Mouse (Mus musculus) MEL-GATA-1-ER (cell line): ENCODE data around the gene Nfkb2.
A peak's percentile ranks its signal among the peaks of the same experiment; 100 is the strongest.

Experiments
- DNase-seq: peaks from one replicate; pipeline ENCODE4 v3.0.0-alpha.2; 2012; ENCODE audit warnings: low read depth; ENCODE audit errors: extremely low read depth

The Nfkb2 gene

DNA sequence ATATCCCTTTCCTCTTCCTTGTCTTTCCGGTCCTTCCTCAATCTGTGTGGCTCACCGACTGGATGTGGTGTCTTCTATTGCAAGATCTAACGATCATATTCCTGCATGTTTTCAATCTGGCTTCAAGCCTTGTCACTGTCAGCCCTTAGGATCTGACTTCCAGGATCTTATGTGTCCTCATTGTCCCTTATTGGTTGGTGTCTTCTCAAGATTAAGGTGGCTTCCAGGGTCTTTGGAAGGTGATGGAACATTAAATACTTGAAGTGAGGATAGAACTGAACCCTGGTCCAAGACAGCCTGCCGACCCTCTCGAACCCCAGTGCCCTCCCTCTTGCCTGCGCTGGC, 34.8 kb downstream of the Nfkb2 start:
- DNase-seq: no peak

DNA sequence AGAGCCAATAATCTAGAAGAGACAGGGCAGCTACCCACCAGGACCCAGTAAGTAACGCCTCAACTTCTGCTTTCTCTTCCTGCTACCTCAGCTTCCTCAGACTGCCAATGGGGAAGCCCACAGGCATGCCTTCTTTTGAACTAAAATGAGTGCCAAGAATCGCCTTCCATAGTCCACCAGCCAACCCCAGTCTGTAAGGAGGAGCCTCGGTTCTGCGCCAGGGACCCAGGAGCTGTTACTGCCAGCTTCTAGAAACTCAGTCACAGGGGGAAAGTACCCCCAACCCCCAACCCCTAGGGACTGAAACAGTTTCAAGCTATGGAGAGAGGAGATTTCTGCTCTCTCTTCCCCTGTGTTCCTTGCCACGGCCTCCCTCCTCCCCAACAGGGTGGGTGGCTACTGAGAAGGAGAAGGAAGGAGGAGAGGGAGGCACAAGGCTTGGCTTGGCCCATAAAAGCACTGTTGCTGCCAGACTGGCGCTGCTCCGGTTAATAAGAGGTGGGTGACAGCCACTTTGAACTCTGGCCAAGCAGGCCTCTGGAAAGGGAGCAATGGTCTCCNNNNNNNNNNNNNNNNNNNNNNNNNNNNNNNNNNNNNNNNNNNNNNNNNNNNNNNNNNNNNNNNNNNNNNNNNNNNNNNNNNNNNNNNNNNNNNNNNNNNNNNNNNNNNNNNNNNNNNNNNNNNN, 35.3 kb downstream of the Nfkb2 start:
- peak; percentile 92 for DNase-seq

DNA sequence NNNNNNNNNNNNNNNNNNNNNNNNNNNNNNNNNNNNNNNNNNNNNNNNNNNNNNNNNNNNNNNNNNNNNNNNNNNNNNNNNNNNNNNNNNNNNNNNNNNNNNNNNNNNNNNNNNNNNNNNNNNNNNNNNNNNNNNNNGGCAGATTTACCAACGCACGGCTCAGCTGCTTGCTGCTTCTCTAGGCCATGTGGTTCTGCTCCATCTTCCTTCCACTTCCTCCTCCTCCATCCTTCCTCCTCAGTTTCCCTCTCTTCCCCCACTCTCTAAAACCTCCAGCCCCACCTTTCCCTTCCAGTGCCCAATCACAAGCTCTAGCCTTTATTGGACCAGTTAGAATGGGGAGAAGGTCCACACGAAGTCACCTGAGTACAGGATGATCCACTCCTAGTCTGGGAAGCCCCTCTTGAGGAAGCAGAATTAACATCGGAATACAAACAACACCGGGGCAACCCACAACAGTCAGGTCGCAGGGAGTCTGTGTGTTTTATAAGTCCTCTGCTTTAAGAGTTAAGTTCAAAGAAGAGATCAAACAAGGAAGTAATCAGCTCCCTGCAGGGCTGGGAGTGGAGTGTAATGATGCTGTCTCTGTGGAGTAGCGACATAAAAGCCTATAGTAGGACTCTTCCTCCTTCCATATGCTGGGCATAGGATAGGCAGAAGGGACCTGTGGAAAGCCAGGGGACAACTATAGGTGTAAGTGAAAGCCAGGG, 40.7 kb downstream of the Nfkb2 start:
- DNase-seq: peak; percentile 44

DNA sequence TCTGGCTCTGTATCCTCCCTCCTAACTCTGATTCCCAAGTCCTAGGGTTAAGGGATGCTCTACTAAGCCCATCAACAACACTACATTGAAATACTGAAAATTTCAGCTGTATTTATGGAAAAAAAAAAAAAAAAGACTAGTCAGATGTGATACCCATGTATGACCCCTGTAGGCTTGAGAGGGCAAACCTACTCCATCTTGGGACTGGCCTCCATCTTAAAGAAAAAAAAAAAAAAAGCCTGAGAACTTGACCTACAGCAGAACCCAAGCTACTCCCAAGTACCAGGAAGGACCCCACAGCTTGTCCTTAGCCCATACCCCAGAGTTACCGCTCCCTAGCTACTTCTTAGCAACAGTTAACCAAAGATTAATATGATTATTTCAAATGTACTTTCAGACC, 43.0 kb downstream of the Nfkb2 start:
- no peak for DNase-seq

GRCm38 (mm10) chr19:46347936-46348668, 44.0 kb downstream of the Nfkb2 start:
- DNase-seq: peak; percentile 65

DNA sequence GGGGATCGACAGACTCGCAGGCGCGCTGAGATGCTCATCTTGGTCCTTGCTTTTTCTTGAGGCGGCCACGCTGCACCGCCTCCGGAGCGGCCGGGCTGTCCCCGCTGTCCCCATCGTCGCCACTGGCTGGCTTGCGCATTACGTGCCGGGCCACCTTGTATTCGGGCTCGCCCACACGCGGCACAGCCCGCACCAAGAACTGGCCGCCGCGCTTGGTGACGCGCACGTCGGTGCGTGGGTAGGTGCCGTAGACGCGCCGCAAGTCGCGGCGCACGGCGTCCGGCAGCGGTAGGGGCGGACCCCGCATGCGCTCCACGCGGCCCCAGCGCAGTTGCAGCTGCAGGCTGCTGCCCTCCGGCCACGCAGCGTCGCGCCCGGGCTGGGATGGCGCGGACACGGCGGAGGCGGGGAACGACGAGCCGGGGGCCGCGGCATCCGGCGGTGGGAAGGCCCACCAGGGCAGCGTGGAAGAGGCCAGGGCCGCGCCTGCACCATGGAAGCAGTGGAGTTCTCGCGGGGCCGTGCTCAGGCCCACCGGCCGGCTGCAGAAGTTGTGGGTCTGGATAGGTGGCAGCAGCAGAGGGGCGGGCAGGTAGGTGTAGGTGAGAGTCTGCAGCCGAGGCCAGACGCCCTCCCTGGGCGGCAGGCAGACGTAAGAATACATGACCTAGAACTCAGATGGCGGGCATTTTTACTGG, 44.8 kb downstream of the Nfkb2 start:
- peak; percentile 57 for DNase-seq

GRCm38 (mm10) chr19:46349550-46349949, 45.4 kb downstream of the Nfkb2 start:
- DNase-seq: no peak

DNA sequence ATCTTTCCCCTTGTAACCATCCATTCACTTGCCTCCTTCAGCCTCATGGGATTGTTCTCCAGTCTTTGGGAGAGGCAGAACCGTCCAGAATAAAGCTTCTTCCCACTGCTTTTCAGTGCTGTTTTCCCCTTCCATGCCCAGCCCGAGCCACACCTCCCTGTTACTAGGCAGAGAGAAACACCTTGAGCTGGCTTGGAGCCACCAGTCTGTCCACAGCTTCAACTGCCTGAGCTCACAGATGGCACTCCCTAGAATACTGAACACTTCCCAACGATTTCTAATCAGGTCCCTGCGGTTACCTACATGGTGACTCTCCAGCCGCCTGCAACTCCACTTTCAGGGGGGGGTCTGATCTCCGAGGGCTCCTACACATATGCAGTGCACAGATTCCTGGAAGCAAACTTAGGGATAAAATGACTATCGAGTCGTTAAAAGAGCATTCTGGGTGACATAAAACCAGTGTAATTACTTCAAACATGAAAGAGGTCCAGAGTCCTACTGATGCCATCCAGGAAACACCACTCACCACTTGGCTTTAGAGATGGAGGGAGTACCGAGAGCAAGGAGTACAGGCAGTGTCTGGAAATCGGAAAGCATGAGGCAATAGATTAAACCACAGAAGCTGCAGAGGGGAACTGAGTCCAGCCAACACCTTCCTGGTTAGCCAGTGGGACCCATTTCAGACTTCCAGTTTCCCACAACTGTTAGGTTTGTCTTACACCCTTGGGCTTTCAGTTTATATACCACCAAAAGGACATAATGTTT, 46.2 kb downstream of the Nfkb2 start, which contains the start of gene 2310034G01Rik:
TSS of gene 2310034G01Rik (minus strand) at position 135 of the 765 bp plus-strand sequence.
- no peak for DNase-seq

- DNase-seq: peak; percentile 92
These were observed 52.6 kb downstream of the Nfkb2 start for GRCm38 (mm10) chr19:46356701-46357138.

DNA sequence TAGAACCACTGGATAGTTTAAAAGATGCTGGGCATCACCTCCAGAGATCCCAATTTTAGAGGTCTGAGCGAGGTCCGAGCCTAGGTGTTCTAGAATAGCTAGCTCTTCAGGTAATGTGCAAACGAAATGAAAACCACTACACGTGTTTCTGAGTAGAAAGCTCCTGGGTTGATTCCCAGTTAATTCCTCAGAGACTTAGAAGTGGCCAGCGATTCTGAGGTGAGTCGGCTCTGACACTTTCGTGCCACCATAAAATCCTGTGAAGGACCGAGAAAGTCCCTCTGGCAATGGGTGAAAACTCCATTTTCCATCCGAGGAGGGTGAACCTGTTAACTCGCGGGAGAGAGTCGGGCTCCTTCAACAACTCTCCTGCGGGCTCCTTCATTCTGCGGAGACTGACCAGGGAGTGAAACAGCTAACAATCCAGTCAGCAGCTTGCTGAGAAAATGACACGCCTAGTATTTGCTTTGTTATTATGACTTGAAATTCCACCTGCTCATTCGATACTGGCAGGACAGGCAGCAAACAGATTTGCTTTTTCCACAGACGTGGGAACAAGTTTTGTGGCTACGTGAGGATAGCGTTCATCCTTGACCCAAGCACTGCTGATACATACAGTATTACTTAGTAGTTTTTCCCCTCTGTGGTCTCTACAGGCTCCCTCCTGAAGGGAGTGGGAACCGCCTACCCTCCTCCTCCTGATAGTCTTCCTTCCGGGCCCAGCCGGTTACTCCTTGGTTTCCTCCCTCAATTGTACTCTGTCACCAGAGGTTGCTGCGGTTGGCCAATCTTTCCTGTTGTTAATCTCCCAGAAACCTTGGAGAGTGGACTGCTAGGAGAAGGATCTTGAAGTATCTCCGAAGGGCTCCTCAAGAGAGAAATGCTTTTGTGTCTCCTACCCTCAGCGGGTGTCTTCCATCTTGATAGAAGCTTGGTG, 53.5 kb downstream of the Nfkb2 start:
- DNase-seq: peak; percentile 70

DNA sequence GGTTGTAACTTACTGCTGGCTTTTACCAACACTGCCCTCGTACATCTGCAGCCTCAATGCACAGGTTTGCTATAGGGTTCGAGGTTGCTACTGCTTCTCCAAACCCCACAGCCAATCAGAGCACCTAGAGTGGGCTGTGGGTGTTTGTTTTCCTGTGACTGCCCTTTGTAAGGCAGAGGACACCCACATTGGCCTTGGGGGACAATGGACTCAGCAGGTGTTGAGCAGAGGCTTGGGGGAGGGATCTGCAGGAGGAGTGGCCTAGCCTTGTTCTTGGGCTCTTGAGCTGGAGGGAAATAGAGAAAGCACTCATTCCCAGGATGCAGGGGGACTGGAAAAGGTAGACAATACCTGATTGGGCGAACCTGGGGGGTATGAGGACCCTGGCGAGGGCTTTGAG, 54.3 kb downstream of the Nfkb2 start:
- no peak for DNase-seq
